Mouse (Mus musculus) limb, embryonic 13.5 days (tissue): ENCODE results near the gene Rbfox2. TPM values are rescaled to one million over a fixed set of nuclear protein-coding genes. Genes with fewer than 3 reads are reported as not detected.

Experiments
- ATAC-seq: fragments of 200-750 bp; cut with Nextera tagmentation; 2 replicates; pipeline ENCODE4 v1.8.0; 2017; ENCODE audit warnings: low read depth, moderate number of reproducible peaks, moderate TSS enrichment; ENCODE audit not compliant: low FRiP score
- H3K27ac ChIP-seq: fragments of 300-500 bp; sonication (generic); 2 replicates; pipeline ENCODE4 v1.5.1; 2015; ENCODE audit warnings: inconsistent platforms, mild to moderate bottlenecking, moderate library complexity
- H3K27me3 ChIP-seq: fragments of 300-500 bp; sonication (generic); 2 replicates; pipeline ENCODE4 v1.6.1; 2015; ENCODE audit warnings: mild to moderate bottlenecking, inconsistent platforms
- H3K36me3 ChIP-seq: fragments of 300-500 bp; sonication (generic); 2 replicates; pipeline ENCODE4 v1.6.1; 2015; ENCODE audit warnings: inconsistent platforms, mild to moderate bottlenecking, moderate library complexity
- H3K4me1 ChIP-seq: fragments of 300-500 bp; sonication (generic); 2 replicates; pipeline ENCODE4 v1.6.1; 2015; ENCODE audit warnings: inconsistent platforms
- H3K4me2 ChIP-seq: fragments of 300-500 bp; sonication (generic); replicated peaks from 2 replicates; pipeline ENCODE4 v1.6.1; 2015; ENCODE audit warnings: inconsistent platforms, mild to moderate bottlenecking, moderate library complexity
- H3K4me3 ChIP-seq: fragments of 300-500 bp; sonication (generic); 2 replicates; pipeline ENCODE4 v1.5.1; 2015; ENCODE audit warnings: moderate library complexity, mild to moderate bottlenecking, inconsistent platforms
- H3K9ac ChIP-seq: fragments of 300-500 bp; sonication (generic); 2 replicates; pipeline ENCODE4 v1.6.1; 2015; ENCODE audit warnings: mild to moderate bottlenecking, inconsistent platforms
- H3K9me3 ChIP-seq: fragments of 300-500 bp; sonication (generic); 2 replicates; pipeline ENCODE4 v1.6.1; 2016; ENCODE audit warnings: inconsistent platforms
- WGBS: fragments of 180-500 bp; shearing (Covaris S2); methylation state at CpG from one replicate; pipeline ENCODE4 v1.1.7; 2015; 5-methylcytosine and 5-hydroxymethylcytosine counted together
- polyA plus RNA-seq: library from polyadenylated mRNA; unstranded; fragments of >200 nt; fragmentation: Nextera tagmentation; extraction: Ambion mirVana; gene quantifications from 2 replicates; pipeline ENCODE4 v1.2.1, GENCODE M21; 2015

Rbfox2 gene
- polyA plus RNA-seq, 1 experiment from 2014 or later, result 83.1 TPM

GRCm38 (mm10) chr15:77218007-77218406 is 88.8 kb downstream of the Rbfox2 start:
- H3K4me2 ChIP-seq, result no peak overlapping the region
- no peak overlapping the region for H3K4me3 ChIP-seq
- no peak overlapping the region for H3K27ac ChIP-seq
- 87% methylated on average over 3 of the region's 3 CpGs for WGBS
- peaks cover 83% of the 10 kb centered on the region for H3K4me1 ChIP-seq
- H3K9me3 ChIP-seq, result no peaks in the 10 kb centered on the region
- H3K9ac ChIP-seq, result no peak overlapping the region
- no peaks in the 10 kb centered on the region for H3K27me3 ChIP-seq
- ATAC-seq, result no peak
- no peaks in the 10 kb centered on the region for H3K36me3 ChIP-seq

- H3K9me3 ChIP-seq, result no peaks in the 10 kb centered on the region
- peaks cover 84% of the 10 kb centered on the region for H3K4me1 ChIP-seq
- no peaks in the 10 kb centered on the region for H3K27me3 ChIP-seq
- no peak for ATAC-seq
- peak overlapping the region; percentile 15; the same call in 1 of the 2 replicates for H3K27ac ChIP-seq
- no peak overlapping the region for H3K4me2 ChIP-seq
- H3K36me3 ChIP-seq, result no peaks in the 10 kb centered on the region
- H3K9ac ChIP-seq, result no peak overlapping the region
- H3K4me3 ChIP-seq, result no peak overlapping the region
- WGBS, result 52% methylated on average over 1 of the region's 1 CpGs
Measured at GRCm38 (mm10) chr15:77217523-77217922, 89.3 kb downstream of the Rbfox2 start.

GRCm38 (mm10) chr15:77216704-77217103 is 90.1 kb downstream of the Rbfox2 start:
- no peak overlapping the region for H3K9ac ChIP-seq
- WGBS, result 71% methylated on average over 6 of the region's 6 CpGs

GRCm38 (mm10) chr15:77215178-77215800 is 91.5 kb downstream of the Rbfox2 start:
- 6% methylated on average over 5 of the region's 5 CpGs for WGBS
- peak; percentile 35; the same call in 1 of the 2 replicates for ATAC-seq
- H3K27me3 ChIP-seq, result no peaks in the 10 kb centered on the region
- no peaks in the 10 kb centered on the region for H3K36me3 ChIP-seq
- peak overlapping the region; percentile 50 for H3K4me2 ChIP-seq
- H3K9me3 ChIP-seq, result no peaks in the 10 kb centered on the region
- H3K4me1 ChIP-seq, result peaks cover 70% of the 10 kb centered on the region
- no peak overlapping the region for H3K4me3 ChIP-seq
- peak overlapping the region; percentile 88 for H3K27ac ChIP-seq
- 0 out of 2 replicates have a peak overlapping the region, but pooled peaks have one; percentile 19 for H3K9ac ChIP-seq

More at GRCm38 (mm10) chr15:77216704-77217103, 90.1 kb downstream of the Rbfox2 start:
- no peaks in the 10 kb centered on the region for H3K27me3 ChIP-seq
- no peaks in the 10 kb centered on the region for H3K9me3 ChIP-seq
- H3K36me3 ChIP-seq, result no peaks in the 10 kb centered on the region
- peak overlapping the region; percentile 88; the same call in 1 of the 2 replicates for H3K27ac ChIP-seq
- no peak overlapping the region for H3K4me2 ChIP-seq
- ATAC-seq, result no peak
- no peak overlapping the region for H3K4me3 ChIP-seq
- H3K4me1 ChIP-seq, result peaks cover 80% of the 10 kb centered on the region

GRCm38 (mm10) chr15:77214410-77215107 is 92.2 kb downstream of the Rbfox2 start:
- Histone ChIP-seq H3K9ac (peak overlapping the region; percentile 25; the same call in 1 of the 2 replicates), H3K4me3 (no peak overlapping the region), H3K4me1 (peaks cover 70% of the 10 kb centered on the region), H3K27me3 (no peaks in the 10 kb centered on the region), H3K27ac (peak overlapping the region; percentile 88), H3K4me2 (peak overlapping the region; percentile 50), H3K9me3 (no peaks in the 10 kb centered on the region), H3K36me3 (no peaks in the 10 kb centered on the region)
- ATAC-seq, result peak; percentile 90
- 24% methylated on average over 8 of the region's 8 CpGs for WGBS

- H3K4me1 ChIP-seq, result peaks cover 72% of the 10 kb centered on the region
- H3K27me3 ChIP-seq, result no peaks in the 10 kb centered on the region
- H3K27ac ChIP-seq, result peak overlapping the region; percentile 87
- 20% methylated on average over 5 of the region's 5 CpGs for WGBS
- no peak for ATAC-seq
- no peaks in the 10 kb centered on the region for H3K36me3 ChIP-seq
- H3K4me2 ChIP-seq, result peak overlapping the region; percentile 50
- no peak overlapping the region for H3K4me3 ChIP-seq
- H3K9ac ChIP-seq, result 0 out of 2 replicates have a peak overlapping the region, but pooled peaks have one; percentile 19
- no peaks in the 10 kb centered on the region for H3K9me3 ChIP-seq
Measured at GRCm38 (mm10) chr15:77213829-77214228, 93.0 kb downstream of the Rbfox2 start.

- Histone ChIP-seq H3K27me3 (no peaks in the 10 kb centered on the region), H3K4me2 (no peak overlapping the region), H3K27ac (peak overlapping the region; percentile 34), H3K4me1 (peaks cover 66% of the 10 kb centered on the region), H3K36me3 (no peaks in the 10 kb centered on the region), H3K4me3 (no peak overlapping the region), H3K9me3 (no peaks in the 10 kb centered on the region), H3K9ac (no peak overlapping the region)
- WGBS, result 50% methylated on average over 7 of the region's 7 CpGs
- ATAC-seq, result no peak
Measured at GRCm38 (mm10) chr15:77212818-77213217, 94.0 kb downstream of the Rbfox2 start.

GRCm38 (mm10) chr15:77212217-77212757 is 94.5 kb downstream of the Rbfox2 start:
- WGBS, result 67% methylated on average over 4 of the region's 4 CpGs
- Histone ChIP-seq H3K4me2 (no peak overlapping the region), H3K4me3 (no peak overlapping the region), H3K9me3 (no peaks in the 10 kb centered on the region), H3K27ac (peak overlapping the region; percentile 33; the same call in 1 of the 2 replicates), H3K27me3 (no peaks in the 10 kb centered on the region), H3K4me1 (peaks cover 61% of the 10 kb centered on the region), H3K9ac (no peak overlapping the region), H3K36me3 (no peaks in the 10 kb centered on the region)
- no peak for ATAC-seq

- peaks cover 50% of the 10 kb centered on the region for H3K4me1 ChIP-seq
- no peak overlapping the region for H3K4me3 ChIP-seq
- no peaks in the 10 kb centered on the region for H3K27me3 ChIP-seq
- H3K9me3 ChIP-seq, result no peaks in the 10 kb centered on the region
- WGBS, result 86% methylated on average over 5 of the region's 5 CpGs
- no peak overlapping the region for H3K9ac ChIP-seq
- H3K27ac ChIP-seq, result no peak overlapping the region
- ATAC-seq, result no peak
- H3K4me2 ChIP-seq, result no peak overlapping the region
- H3K36me3 ChIP-seq, result no peaks in the 10 kb centered on the region
Measured at GRCm38 (mm10) chr15:77206996-77207395, 99.8 kb downstream of the Rbfox2 start.

GRCm38 (mm10) chr15:77204951-77205350 is 101.9 kb downstream of the Rbfox2 start:
- Histone ChIP-seq H3K27me3 (no peaks in the 10 kb centered on the region), H3K9ac (no peak overlapping the region), H3K4me2 (no peak overlapping the region), H3K4me1 (peaks cover 57% of the 10 kb centered on the region), H3K27ac (no peak overlapping the region), H3K36me3 (no peaks in the 10 kb centered on the region), H3K9me3 (no peaks in the 10 kb centered on the region), H3K4me3 (no peak overlapping the region)
- ATAC-seq, result no peak
- WGBS, result 60% methylated on average over 7 of the region's 7 CpGs

- WGBS, result 34% methylated on average over 14 of the region's 14 CpGs
- Histone ChIP-seq H3K4me3 (no peak overlapping the region), H3K9me3 (no peaks in the 10 kb centered on the region), H3K27ac (peak overlapping the region; percentile 84), H3K27me3 (no peaks in the 10 kb centered on the region), H3K9ac (0 out of 2 replicates have a peak overlapping the region, but pooled peaks have one; percentile 8), H3K4me2 (peak overlapping the region; percentile 31), H3K36me3 (0 out of 2 replicates have a peak, but pooled peaks cover 3% of the 10 kb centered on the region), H3K4me1 (peaks cover 49% of the 10 kb centered on the region)
- peak; percentile 35; the same call in 1 of the 2 replicates for ATAC-seq
Measured at GRCm38 (mm10) chr15:77203255-77203981, 103.4 kb downstream of the Rbfox2 start.
